Mouse (Mus musculus): Measurements from ENCODE around the gene Spns2. TPM values are rescaled to one million over a fixed set of nuclear protein-coding genes. Genes with fewer than 3 reads are reported as not detected.

The Spns2 gene
- polyA plus RNA-seq (2021) = 111 TPM

GRCm38 (mm10) chr11:72489881-72490301, at the start of gene Spns2:
Gene Spns2 (minus strand): TSS chr11:72489904.
- ATAC-seq (peak; percentile 72), DNase-seq (ENCODE audit: low read depth, low spot score) (no peak)
- in situ Hi-C loops (cut with MboI; ENCODE audit: low pct_unique_long_range_greater_than_20kb) = loop anchor here (5.0 kb wide), 1 partner anchor 42 kb away; no protein-coding TSS in a partner anchor
- TF ChIP-seq CTCF (IDR thresholded peaks at IDR 0.05) = no peak
- H3K27me3 ChIP-seq = no peaks in the 10 kb centered on the region
- ChIA-PET CTCF (interaction anchor here (0.6 to 4.2 kb wide), 14 partner anchors 11 to 149 kb away, joined by 3 to 43 read pairs (median 4); partner anchors contain the start of gene Ggt6), POLR2A (interaction anchor here (1.1 to 4.4 kb wide), 9 partner anchors 9 to 47 kb away, joined by 3 to 68 read pairs (median 5); no protein-coding TSS in a partner anchor)

GRCm38 (mm10) chr11:72538811-72539210, 49.1 kb upstream of the Spns2 start:
- ChIA-PET CTCF (no interaction called here), POLR2A (no interaction called here)
- in situ Hi-C loops (cut with MboI; ENCODE audit: low pct_unique_long_range_greater_than_20kb) = no loop called here
- DNase-seq (ENCODE audit: low read depth, low spot score) (no peak), ATAC-seq (no peak)
- no peaks in the 10 kb centered on the region for H3K27me3 ChIP-seq
- no peak for TF ChIP-seq CTCF (IDR thresholded peaks at IDR 0.05)

- in situ Hi-C loops (cut with MboI; ENCODE audit: low pct_unique_long_range_greater_than_20kb) = no loop called here
- POLR2A ChIA-PET = no interaction called here
- TF ChIP-seq CTCF (IDR thresholded peaks at IDR 0.05) = no peak
- DNase-seq (ENCODE audit: low read depth, low spot score) (no peak), ATAC-seq (no peak)
- CTCF ChIA-PET = interaction anchor here (1.3 kb wide), 1 partner anchor 35 kb away, joined by 3 read pairs; no protein-coding TSS in a partner anchor
- no peaks in the 10 kb centered on the region for H3K27me3 ChIP-seq
These were observed 48.5 kb upstream of the Spns2 start for GRCm38 (mm10) chr11:72538037-72538755.

- TF ChIP-seq CTCF (IDR thresholded peaks at IDR 0.05) = no peak
- POLR2A ChIA-PET = interaction anchor here (1.3 to 1.8 kb wide), 2 partner anchors 35 to 47 kb away, joined by 3 to 7 read pairs; partner anchors contain the start of gene Spns2
- CTCF ChIA-PET = interaction anchor here (1.2 to 1.3 kb wide), 2 partner anchors 10 to 34 kb away, joined by 3 to 5 read pairs; no protein-coding TSS in a partner anchor
- H3K27me3 ChIP-seq = no peaks in the 10 kb centered on the region
- in situ Hi-C loops (cut with MboI; ENCODE audit: low pct_unique_long_range_greater_than_20kb) = no loop called here
- DNase-seq (ENCODE audit: low read depth, low spot score) (no peak), ATAC-seq (no peak)
These were observed 47.8 kb upstream of the Spns2 start for GRCm38 (mm10) chr11:72537503-72537902.

- ATAC-seq = no peak
- CTCF ChIA-PET = no interaction called here
- POLR2A ChIA-PET = no interaction called here
- in situ Hi-C loops (cut with MboI; ENCODE audit: low pct_unique_long_range_greater_than_20kb) = no loop called here
- H3K27me3 ChIP-seq = no peaks in the 10 kb centered on the region
- DNase-seq (ENCODE audit: low read depth, low spot score) = no peak
- TF ChIP-seq CTCF (IDR thresholded peaks at IDR 0.05) = no peak
These were observed 45.8 kb upstream of the Spns2 start for GRCm38 (mm10) chr11:72535519-72535918.

GRCm38 (mm10) chr11:72532890-72533289, 43.2 kb upstream of the Spns2 start:
- TF ChIP-seq CTCF (IDR thresholded peaks at IDR 0.05) = no peak
- in situ Hi-C loops (cut with MboI; ENCODE audit: low pct_unique_long_range_greater_than_20kb) = loop anchor here (5.0 kb wide), 1 partner anchor 41 kb away; no protein-coding TSS in a partner anchor
- H3K27me3 ChIP-seq = no peaks in the 10 kb centered on the region
- CTCF ChIA-PET = no interaction called here
- DNase-seq (ENCODE audit: low read depth, low spot score) = no peak
- POLR2A ChIA-PET = interaction anchor here (0.6 kb wide), 1 partner anchor 24 kb away, joined by 4 read pairs; no protein-coding TSS in a partner anchor
- ATAC-seq = no peak

GRCm38 (mm10) chr11:72531632-72532031, 41.9 kb upstream of the Spns2 start:
- no peak for DNase-seq (ENCODE audit: low read depth, low spot score)
- CTCF ChIA-PET = no interaction called here
- H3K27me3 ChIP-seq = no peaks in the 10 kb centered on the region
- peak; percentile 55 for TF ChIP-seq CTCF (IDR thresholded peaks at IDR 0.05)
- in situ Hi-C loops (cut with MboI; ENCODE audit: low pct_unique_long_range_greater_than_20kb) = loop anchor here (5.0 kb wide), 1 partner anchor 39 kb away; no protein-coding TSS in a partner anchor
- POLR2A ChIA-PET = interaction anchor here (1.4 to 2.3 kb wide), 2 partner anchors 28 to 43 kb away, joined by 5 to 10 read pairs; partner anchors contain the start of gene Spns2
- ATAC-seq = peak; percentile 53

GRCm38 (mm10) chr11:72531144-72531543, 41.4 kb upstream of the Spns2 start:
- in situ Hi-C loops (cut with MboI; ENCODE audit: low pct_unique_long_range_greater_than_20kb) = loop anchor here (5.0 kb wide), 1 partner anchor 39 kb away; no protein-coding TSS in a partner anchor
- DNase-seq (ENCODE audit: low read depth, low spot score) = no peak
- peak; percentile 20 for ATAC-seq
- ChIA-PET CTCF (interaction anchor here (1.1 kb wide), 1 partner anchor 27 kb away, joined by 3 read pairs; no protein-coding TSS in a partner anchor), POLR2A (interaction anchor here (1.4 to 2.3 kb wide), 2 partner anchors 28 to 42 kb away, joined by 5 to 10 read pairs; partner anchors contain the start of gene Spns2)
- no peak for TF ChIP-seq CTCF (IDR thresholded peaks at IDR 0.05)
- no peaks in the 10 kb centered on the region for H3K27me3 ChIP-seq

GRCm38 (mm10) chr11:72526190-72526589, 36.5 kb upstream of the Spns2 start:
- POLR2A ChIA-PET = interaction anchor here (0.8 to 1.2 kb wide), 2 partner anchors 12 to 37 kb away, joined by 3 read pairs; partner anchors contain the start of gene Spns2
- CTCF ChIA-PET = interaction anchor here (1.1 kb wide), 1 partner anchor 23 kb away, joined by 4 read pairs; no protein-coding TSS in a partner anchor
- in situ Hi-C loops (cut with MboI; ENCODE audit: low pct_unique_long_range_greater_than_20kb) = no loop called here
- H3K27me3 ChIP-seq = no peaks in the 10 kb centered on the region
- no peak for TF ChIP-seq CTCF (IDR thresholded peaks at IDR 0.05)
- no peak for ATAC-seq
- no peak for DNase-seq (ENCODE audit: low read depth, low spot score)

- POLR2A ChIA-PET = no interaction called here
- no peaks in the 10 kb centered on the region for H3K27me3 ChIP-seq
- ATAC-seq (no peak), DNase-seq (ENCODE audit: low read depth, low spot score) (no peak)
- in situ Hi-C loops (cut with MboI; ENCODE audit: low pct_unique_long_range_greater_than_20kb) = no loop called here
- CTCF ChIA-PET = interaction anchor here (0.9 to 1.4 kb wide), 2 partner anchors 16 to 40 kb away, joined by 3 read pairs; no protein-coding TSS in a partner anchor
- no peak for TF ChIP-seq CTCF (IDR thresholded peaks at IDR 0.05)
These were observed 34.0 kb upstream of the Spns2 start for GRCm38 (mm10) chr11:72523711-72524110.

All from Patski (cell line).